Mouse (Mus musculus) liver, embryonic 15.5 days (tissue): ENCODE results near the gene Xxylt1. TPM values are rescaled to one million over a fixed set of nuclear protein-coding genes. Genes with fewer than 3 reads are reported as not detected.

Experiments
- ATAC-seq: fragments of 200-750 bp; cut with Nextera tagmentation; 2 replicates; pipeline ENCODE4 v1.8.0; 2017; ENCODE audit warnings: moderate number of reproducible peaks, mild to moderate bottlenecking, moderate library complexity; ENCODE audit not compliant: insufficient read depth
- H3K27ac ChIP-seq: fragments of 300-500 bp; sonication (generic); replicated peaks from 2 replicates; pipeline ENCODE4 v1.5.1; 2015; ENCODE audit warnings: mild to moderate bottlenecking, inconsistent platforms
- H3K27me3 ChIP-seq: fragments of 300-500 bp; sonication (generic); 2 replicates; pipeline ENCODE4 v1.6.1; 2015; ENCODE audit warnings: mild to moderate bottlenecking, inconsistent platforms
- H3K36me3 ChIP-seq: fragments of 300-500 bp; sonication (generic); replicated peaks from 2 replicates; pipeline ENCODE4 v1.6.1; 2015; ENCODE audit warnings: moderate library complexity, mild to moderate bottlenecking, inconsistent platforms
- H3K4me1 ChIP-seq: fragments of 300-500 bp; sonication (generic); replicated peaks from 2 replicates; pipeline ENCODE4 v1.6.1; 2015; ENCODE audit warnings: inconsistent platforms
- H3K4me2 ChIP-seq: fragments of 300-500 bp; sonication (generic); 2 replicates; pipeline ENCODE4 v1.6.1; 2015; ENCODE audit warnings: moderate library complexity, mild to moderate bottlenecking, inconsistent platforms
- H3K4me3 ChIP-seq: fragments of 300-500 bp; sonication (generic); replicated peaks from 2 replicates; pipeline ENCODE4 v1.5.1; 2015; ENCODE audit warnings: mild to moderate bottlenecking, inconsistent platforms
- H3K9ac ChIP-seq: fragments of 300-500 bp; sonication (generic); 2 replicates; pipeline ENCODE4 v1.6.1; 2015; ENCODE audit warnings: moderate library complexity, mild to moderate bottlenecking, inconsistent platforms
- H3K9me3 ChIP-seq: fragments of 300-500 bp; sonication (generic); replicated peaks from 2 replicates; pipeline ENCODE4 v1.6.1; 2016; ENCODE audit warnings: inconsistent platforms
- WGBS: fragments of 180-500 bp; shearing (Covaris S2); methylation state at CpG from one replicate; pipeline ENCODE4 v1.1.7; 2015; ENCODE audit warnings: mixed read lengths; ENCODE audit not compliant: insufficient replicate concordance; 5-methylcytosine and 5-hydroxymethylcytosine counted together
- polyA plus RNA-seq: library from polyadenylated mRNA; unstranded; fragments of >200 nt; fragmentation: Nextera tagmentation; extraction: Ambion mirVana; gene quantifications from 2 replicates; pipeline ENCODE4 v1.2.1, GENCODE M21; 2015

Gene Xxylt1
- polyA plus RNA-seq, 1 experiment from 2014 or later: 1.8 TPM

- no peak for ATAC-seq
- no peak overlapping the region for H3K9ac ChIP-seq
- H3K4me1 ChIP-seq: peaks cover 12% of the 10 kb centered on the region
- no peaks in the 10 kb centered on the region for H3K9me3 ChIP-seq
- H3K36me3 ChIP-seq: no peaks in the 10 kb centered on the region
- H3K27ac ChIP-seq: no peak overlapping the region
- no peak overlapping the region for H3K4me3 ChIP-seq
- WGBS: 79% methylated on average over 11 of the region's 11 CpGs
- H3K4me2 ChIP-seq: no peak overlapping the region
- H3K27me3 ChIP-seq: no peaks in the 10 kb centered on the region
Observed at GRCm38 (mm10) chr16:31061246-31061880, 19.9 kb downstream of the Xxylt1 start.

GRCm38 (mm10) chr16:31060714-31061113 lies 20.5 kb downstream of the Xxylt1 start:
- H3K9me3 ChIP-seq: no peaks in the 10 kb centered on the region
- no peak overlapping the region for H3K4me3 ChIP-seq
- H3K4me1 ChIP-seq: peaks cover 6% of the 10 kb centered on the region
- no peak for ATAC-seq
- H3K27me3 ChIP-seq: no peaks in the 10 kb centered on the region
- WGBS: 75% methylated on average over 13 of the region's 13 CpGs
- no peak overlapping the region for H3K4me2 ChIP-seq
- H3K27ac ChIP-seq: no peak overlapping the region
- H3K36me3 ChIP-seq: no peaks in the 10 kb centered on the region
- no peak overlapping the region for H3K9ac ChIP-seq

- no peak for ATAC-seq
- no peak overlapping the region for H3K4me3 ChIP-seq
- H3K27ac ChIP-seq: no peak overlapping the region
Observed at GRCm38 (mm10) chr16:31060226-31060625, 21.0 kb downstream of the Xxylt1 start.

GRCm38 (mm10) chr16:31059730-31060129 lies 21.5 kb downstream of the Xxylt1 start:
- no peaks in the 10 kb centered on the region for H3K27me3 ChIP-seq
- ATAC-seq: no peak
- WGBS: 71% methylated on average over 4 of the region's 4 CpGs
- no peak overlapping the region for H3K9ac ChIP-seq
- H3K36me3 ChIP-seq: no peaks in the 10 kb centered on the region
- no peak overlapping the region for H3K4me3 ChIP-seq
- H3K27ac ChIP-seq: no peak overlapping the region
- H3K9me3 ChIP-seq: no peaks in the 10 kb centered on the region
- peaks cover 6% of the 10 kb centered on the region; the same call in 1 of the 2 replicates for H3K4me1 ChIP-seq
- no peak overlapping the region for H3K4me2 ChIP-seq

More at GRCm38 (mm10) chr16:31060226-31060625, 21.0 kb downstream of the Xxylt1 start:
- H3K36me3 ChIP-seq: no peaks in the 10 kb centered on the region
- H3K4me2 ChIP-seq: no peak overlapping the region
- WGBS: 74% methylated on average over 3 of the region's 3 CpGs
- H3K27me3 ChIP-seq: no peaks in the 10 kb centered on the region
- peaks cover 6% of the 10 kb centered on the region; the same call in 1 of the 2 replicates for H3K4me1 ChIP-seq
- no peak overlapping the region for H3K9ac ChIP-seq
- no peaks in the 10 kb centered on the region for H3K9me3 ChIP-seq

GRCm38 (mm10) chr16:31052812-31053211 lies 28.4 kb downstream of the Xxylt1 start:
- whole genome bisulfite sequencing: 56% methylated on average over 6 of the region's 6 CpGs
- no peak overlapping the region for H3K27ac ChIP-seq
- ATAC-seq: no peak

GRCm38 (mm10) chr16:31052177-31052726 lies 29.0 kb downstream of the Xxylt1 start:
- no peak overlapping the region for H3K4me2 ChIP-seq
- H3K36me3 ChIP-seq: no peaks in the 10 kb centered on the region
- H3K4me3 ChIP-seq: no peak overlapping the region
- ATAC-seq: no peak
- H3K27me3 ChIP-seq: no peaks in the 10 kb centered on the region
- H3K4me1 ChIP-seq: no peaks in the 10 kb centered on the region
- no peak overlapping the region for H3K27ac ChIP-seq
- no peak overlapping the region for H3K9ac ChIP-seq
- 63% methylated on average over 7 of the region's 7 CpGs for WGBS
- H3K9me3 ChIP-seq: no peaks in the 10 kb centered on the region

More at GRCm38 (mm10) chr16:31052812-31053211, 28.4 kb downstream of the Xxylt1 start:
- no peaks in the 10 kb centered on the region for H3K36me3 ChIP-seq
- H3K9me3 ChIP-seq: no peaks in the 10 kb centered on the region
- no peaks in the 10 kb centered on the region for H3K27me3 ChIP-seq
- H3K4me1 ChIP-seq: no peaks in the 10 kb centered on the region
- no peak overlapping the region for H3K4me3 ChIP-seq
- no peak overlapping the region for H3K4me2 ChIP-seq
- no peak overlapping the region for H3K9ac ChIP-seq

- H3K4me2 ChIP-seq: no peak overlapping the region
- no peaks in the 10 kb centered on the region for H3K9me3 ChIP-seq
- H3K9ac ChIP-seq: no peak overlapping the region
- ATAC-seq: no peak
- H3K27ac ChIP-seq: no peak overlapping the region
- H3K4me1 ChIP-seq: 0 out of 2 replicates have a peak, but pooled peaks cover 6% of the 10 kb centered on the region
- no peak overlapping the region for H3K4me3 ChIP-seq
- WGBS: 56% methylated on average over 7 of the region's 7 CpGs
- H3K36me3 ChIP-seq: no peaks in the 10 kb centered on the region
- no peaks in the 10 kb centered on the region for H3K27me3 ChIP-seq
Observed at GRCm38 (mm10) chr16:31050701-31051100, 30.5 kb downstream of the Xxylt1 start.

GRCm38 (mm10) chr16:31048194-31048593 lies 33.0 kb downstream of the Xxylt1 start:
- 70% methylated on average over 6 of the region's 6 CpGs for WGBS
- H3K4me1 ChIP-seq: 0 out of 2 replicates have a peak, but pooled peaks cover 6% of the 10 kb centered on the region
- no peak for ATAC-seq

GRCm38 (mm10) chr16:31047186-31047898 lies 33.9 kb downstream of the Xxylt1 start:
- no peaks in the 10 kb centered on the region for H3K36me3 ChIP-seq
- no peak overlapping the region for H3K27ac ChIP-seq
- no peak overlapping the region for H3K4me2 ChIP-seq
- no peak for ATAC-seq
- 67% methylated on average over 10 of the region's 10 CpGs for WGBS
- H3K4me1 ChIP-seq: 0 out of 2 replicates have a peak, but pooled peaks cover 6% of the 10 kb centered on the region
- H3K9me3 ChIP-seq: no peaks in the 10 kb centered on the region
- no peak overlapping the region for H3K4me3 ChIP-seq
- no peak overlapping the region for H3K9ac ChIP-seq
- H3K27me3 ChIP-seq: no peaks in the 10 kb centered on the region

More at GRCm38 (mm10) chr16:31048194-31048593, 33.0 kb downstream of the Xxylt1 start:
- Histone ChIP-seq H3K27me3 (no peaks in the 10 kb centered on the region), H3K9ac (no peak overlapping the region), H3K27ac (no peak overlapping the region), H3K4me2 (no peak overlapping the region), H3K4me3 (no peak overlapping the region), H3K36me3 (no peaks in the 10 kb centered on the region), H3K9me3 (no peaks in the 10 kb centered on the region)

- Histone ChIP-seq H3K27me3 (no peaks in the 10 kb centered on the region), H3K36me3 (no peaks in the 10 kb centered on the region), H3K4me1 (0 out of 2 replicates have a peak, but pooled peaks cover 6% of the 10 kb centered on the region), H3K4me3 (no peak overlapping the region), H3K4me2 (no peak overlapping the region), H3K9me3 (no peaks in the 10 kb centered on the region), H3K9ac (no peak overlapping the region), H3K27ac (no peak overlapping the region)
- 33% methylated on average over 14 of the region's 14 CpGs for WGBS
- ATAC-seq: no peak
Observed at GRCm38 (mm10) chr16:31046217-31046659, 35.0 kb downstream of the Xxylt1 start.

- Histone ChIP-seq H3K9ac (no peak overlapping the region), H3K27me3 (no peaks in the 10 kb centered on the region), H3K9me3 (no peaks in the 10 kb centered on the region), H3K36me3 (no peaks in the 10 kb centered on the region), H3K4me1 (0 out of 2 replicates have a peak, but pooled peaks cover 6% of the 10 kb centered on the region), H3K4me3 (no peak overlapping the region), H3K27ac (no peak overlapping the region), H3K4me2 (no peak overlapping the region)
- WGBS: 57% methylated on average over 5 of the region's 5 CpGs
- no peak for ATAC-seq
Observed at GRCm38 (mm10) chr16:31045211-31045610, 36.0 kb downstream of the Xxylt1 start.
